Mouse (Mus musculus) spleen, adult 18-20 months (tissue): Measurements from ENCODE around the gene Slc27a5.
A peak's percentile ranks its signal among the peaks of the same experiment; 100 is the strongest.

ENCODE experiments used
- DNase-seq, 2 experiments: peaks; one replicate each; pipeline ENCODE4 v3.0.0; 2022; ENCODE audit warnings: mixed read lengths in 2 of 2

Slc27a5 gene

DNA sequence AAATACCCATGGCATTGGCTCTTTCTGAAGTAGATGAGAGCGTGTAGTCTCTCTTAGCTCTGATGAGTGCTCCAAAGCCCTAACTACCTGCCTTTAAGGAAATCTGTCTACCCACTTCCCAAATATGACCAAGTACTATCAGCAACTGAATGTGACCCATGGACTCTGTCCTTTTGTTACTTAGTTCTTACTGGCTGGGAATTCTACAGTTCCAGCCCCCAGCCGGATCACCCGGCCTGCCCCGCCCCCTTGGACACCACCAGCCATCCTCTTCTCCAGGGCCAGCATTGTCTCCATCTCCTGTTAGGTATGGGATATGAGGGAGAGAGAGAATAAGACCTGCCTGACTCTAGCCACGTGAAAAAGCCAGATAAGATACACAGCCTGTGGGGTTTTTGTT lies at the start of gene Slc27a5:
Gene Slc27a5, minus strand, starts transcription at position 140 of the 400 bp plus-strand sequence.
- DNase-seq, result no peak

DNA sequence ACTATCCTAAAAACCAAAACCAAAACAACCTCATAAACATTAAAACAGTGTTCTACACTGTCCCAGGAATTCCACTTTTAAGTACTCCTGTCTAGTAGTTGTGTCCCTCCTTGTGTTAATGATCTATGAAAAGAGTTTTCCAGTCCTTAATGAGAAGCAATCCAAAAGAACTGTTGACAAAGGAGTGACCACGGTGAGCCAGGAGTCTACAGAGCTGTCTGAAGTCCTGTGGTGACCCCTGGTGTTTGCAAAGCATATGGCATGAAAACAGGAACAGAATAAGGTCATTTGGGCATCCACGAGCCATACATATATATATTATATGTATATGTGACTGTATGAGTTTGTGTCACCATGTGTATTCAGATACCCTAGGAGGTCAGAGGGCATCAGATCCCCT lies 48.1 kb upstream of the Slc27a5 start:
- peak in 1 of 2 experiments; percentile 64 for DNase-seq

DNA sequence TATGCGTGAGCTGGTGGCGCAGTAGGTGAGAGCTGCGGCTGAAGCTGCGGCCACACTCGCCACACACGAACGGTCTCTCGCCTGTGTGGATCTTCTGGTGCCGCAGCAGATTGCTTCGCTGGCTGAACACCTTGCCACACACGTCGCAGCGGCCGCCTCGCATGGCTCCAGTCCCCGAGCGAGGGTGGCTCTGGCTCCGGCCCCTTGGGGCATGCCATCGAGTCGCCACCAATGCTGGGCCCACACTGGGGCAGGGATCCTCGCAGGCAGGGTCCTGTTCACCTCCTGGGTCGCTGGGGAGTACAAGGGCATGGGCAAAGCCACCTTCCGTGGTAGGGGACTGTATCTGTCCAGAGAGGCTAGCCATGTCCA lies 46.2 kb upstream of the Slc27a5 start:
- DNase-seq, result no peak

DNA sequence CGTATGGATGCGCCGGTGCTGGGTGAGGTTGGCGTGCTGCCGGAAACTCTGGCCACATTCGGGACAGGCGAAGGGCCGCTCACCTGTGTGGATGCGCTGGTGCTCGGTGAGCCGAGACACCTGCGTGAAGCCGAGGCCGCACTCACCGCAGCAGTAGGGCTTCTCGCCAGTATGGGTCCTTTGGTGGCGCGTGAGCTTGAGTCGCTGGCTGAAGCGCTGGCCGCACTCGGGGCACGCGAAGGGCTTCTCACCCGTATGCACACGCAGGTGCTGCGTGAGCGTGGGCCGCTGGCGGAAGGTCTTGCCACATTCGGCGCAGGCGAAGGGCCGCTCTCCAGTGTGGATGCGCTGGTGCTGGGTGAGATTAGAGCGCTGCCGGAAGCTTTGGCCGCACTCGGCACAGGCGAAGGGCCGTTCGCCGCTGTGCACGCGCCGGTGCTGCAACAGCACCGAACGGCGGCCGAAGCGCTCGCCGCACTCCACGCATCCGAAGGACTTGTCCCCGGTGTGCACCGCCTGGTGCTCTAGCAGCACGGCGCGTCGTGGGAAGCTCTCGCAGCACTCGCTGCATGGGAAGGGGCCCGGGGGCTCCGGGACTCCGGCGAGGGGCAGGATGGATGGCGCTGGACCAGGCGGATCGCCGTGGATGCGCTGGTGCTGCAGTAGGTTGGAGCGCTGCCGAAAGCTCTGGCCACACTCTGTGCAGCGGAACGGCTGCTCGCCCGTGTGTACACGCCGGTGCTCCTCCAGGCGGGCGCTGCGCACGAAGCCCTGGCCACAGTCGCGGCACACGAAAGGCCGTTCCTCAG lies 45.7 kb upstream of the Slc27a5 start:
- no peak for DNase-seq

DNA sequence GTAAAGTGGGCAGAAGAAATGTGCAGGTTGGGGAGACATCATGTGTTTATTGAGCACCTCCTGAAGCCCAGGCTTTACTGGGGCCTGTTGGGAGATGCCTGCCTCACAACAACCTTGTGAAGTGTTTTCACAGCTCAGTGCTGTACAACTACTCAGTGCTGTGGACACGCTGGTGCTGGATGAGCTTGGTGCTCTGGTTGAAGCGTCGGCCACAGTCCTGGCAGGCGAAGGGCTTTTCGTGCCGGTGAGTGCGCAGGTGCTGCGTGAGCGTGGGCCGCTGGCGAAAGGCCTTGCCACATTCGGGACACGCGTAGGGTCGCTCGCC lies 45.1 kb upstream of the Slc27a5 start:
- DNase-seq, result no peak

DNA sequence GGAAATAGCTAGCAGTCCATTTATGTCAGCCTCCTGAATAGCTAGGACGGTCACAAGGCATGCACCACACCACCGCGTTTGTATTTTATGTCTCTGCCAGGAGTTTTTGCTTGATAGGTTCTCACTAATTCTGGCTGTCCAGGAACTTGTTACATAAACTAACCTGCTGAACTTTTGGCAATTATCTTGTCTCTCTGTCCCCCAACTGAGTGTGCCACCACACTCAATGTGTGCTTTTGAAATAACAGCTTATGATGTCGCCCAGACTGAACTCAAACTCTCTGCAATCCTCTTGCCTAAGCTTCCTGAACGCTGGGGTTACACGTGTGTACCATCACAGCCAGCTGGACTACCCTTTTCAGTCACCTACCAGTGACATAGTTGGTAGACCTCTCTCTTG lies 44.5 kb upstream of the Slc27a5 start:
- no peak for DNase-seq

DNA sequence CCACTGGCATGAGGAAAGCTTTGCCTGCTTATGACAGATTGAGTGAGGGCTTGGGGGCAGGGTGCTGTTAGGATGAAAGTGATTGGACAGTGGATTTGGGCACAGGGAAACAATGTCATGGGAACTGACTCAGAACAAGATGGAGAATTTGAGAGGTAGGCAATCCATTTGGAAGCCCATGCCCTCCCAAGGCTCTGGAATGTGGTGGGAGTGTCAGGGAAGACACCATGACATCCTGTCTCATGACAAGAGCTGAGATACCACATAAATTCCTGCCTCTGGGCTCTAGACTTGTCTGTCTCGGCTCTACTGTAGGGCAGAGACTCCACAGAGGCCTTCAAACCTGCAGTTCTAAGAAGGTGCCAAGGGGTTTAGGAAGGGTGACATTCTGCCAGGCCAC lies 43.3 kb upstream of the Slc27a5 start:
- DNase-seq, result no peak

DNA sequence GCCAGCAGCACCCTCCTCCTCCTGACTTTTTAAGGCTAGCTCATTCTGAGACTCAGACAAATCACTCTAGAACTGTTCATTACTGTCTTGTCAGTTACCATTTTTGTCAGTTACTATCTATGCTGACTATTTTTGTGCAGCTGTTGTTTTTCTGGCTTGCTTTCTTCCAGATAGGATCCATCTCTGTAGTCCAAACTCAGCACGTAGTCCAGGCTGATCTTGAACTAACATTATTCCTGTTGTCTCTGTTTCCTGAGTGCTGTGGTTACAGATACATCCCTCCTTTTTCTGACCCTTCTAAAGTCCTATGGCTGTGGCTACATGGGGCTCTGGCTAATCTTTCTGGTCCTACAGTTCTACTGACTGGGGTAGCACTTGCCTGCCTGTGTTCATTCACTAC lies 41.2 kb upstream of the Slc27a5 start:
- DNase-seq, result no peak

DNA sequence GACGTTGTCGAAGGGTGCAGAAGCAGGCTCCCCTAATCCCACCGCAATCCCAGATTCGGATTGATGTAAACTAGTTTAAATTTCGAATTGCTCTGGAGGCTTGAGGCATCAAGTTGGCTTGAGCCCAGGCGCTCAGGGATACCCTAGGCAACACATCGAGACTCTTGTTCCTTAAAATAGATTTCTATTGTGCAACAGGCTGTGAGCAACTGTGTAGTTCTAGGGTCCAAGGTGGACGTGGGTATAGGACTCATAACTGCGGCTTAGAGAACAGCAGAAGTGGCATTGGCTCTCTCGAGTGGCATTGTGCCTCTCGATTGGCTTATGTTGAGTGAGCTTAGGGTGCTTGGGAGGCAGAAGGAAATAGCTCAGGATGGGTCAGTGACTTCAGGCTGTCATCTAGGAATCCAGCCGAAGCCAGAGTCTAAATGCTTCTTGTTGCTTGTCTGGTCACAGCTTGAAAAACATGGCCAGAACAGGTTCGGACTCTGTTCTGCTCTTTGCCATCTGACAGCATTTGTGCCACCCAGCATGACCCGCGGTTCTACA lies 40.7 kb upstream of the Slc27a5 start:
- no peak for DNase-seq

DNA sequence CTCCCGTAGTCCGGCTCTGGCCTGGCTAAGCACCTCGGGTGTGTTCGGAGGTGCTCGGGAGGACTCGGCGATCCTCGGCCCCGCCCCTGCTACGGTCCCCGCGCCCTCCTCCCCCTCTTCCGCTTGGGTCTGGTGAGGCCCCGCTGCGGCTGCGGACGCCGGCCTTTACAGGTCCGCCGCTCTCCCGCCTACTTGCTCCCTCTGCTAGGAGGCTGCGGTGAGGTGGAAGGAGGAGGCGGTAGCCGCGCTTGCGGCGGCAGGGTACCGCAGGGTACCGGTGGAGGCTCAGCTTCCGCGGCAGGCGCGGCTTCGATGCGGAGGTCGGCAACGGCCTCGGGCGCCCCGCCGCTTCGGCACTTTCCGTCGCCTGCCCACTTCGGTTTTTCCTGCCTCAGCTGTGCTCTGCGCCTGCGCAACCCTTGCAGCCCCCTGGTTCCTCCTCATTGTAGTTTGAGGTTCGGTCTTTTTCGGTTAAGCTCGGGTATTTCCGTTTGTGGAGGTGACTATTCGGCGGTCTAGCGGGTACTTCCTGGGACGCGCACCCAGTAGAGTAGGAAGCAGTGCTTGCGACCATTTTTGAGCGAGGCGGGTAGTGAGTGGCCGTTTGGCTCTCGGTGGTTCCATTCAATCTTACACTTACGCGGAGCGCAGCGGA lies 40.0 kb upstream of the Slc27a5 start, which contains the start of gene Ube2m:
Gene Ube2m, minus strand, starts transcription at position 375 of the 655 bp plus-strand sequence.
- DNase-seq, result peak; percentile 97 to 99

DNA sequence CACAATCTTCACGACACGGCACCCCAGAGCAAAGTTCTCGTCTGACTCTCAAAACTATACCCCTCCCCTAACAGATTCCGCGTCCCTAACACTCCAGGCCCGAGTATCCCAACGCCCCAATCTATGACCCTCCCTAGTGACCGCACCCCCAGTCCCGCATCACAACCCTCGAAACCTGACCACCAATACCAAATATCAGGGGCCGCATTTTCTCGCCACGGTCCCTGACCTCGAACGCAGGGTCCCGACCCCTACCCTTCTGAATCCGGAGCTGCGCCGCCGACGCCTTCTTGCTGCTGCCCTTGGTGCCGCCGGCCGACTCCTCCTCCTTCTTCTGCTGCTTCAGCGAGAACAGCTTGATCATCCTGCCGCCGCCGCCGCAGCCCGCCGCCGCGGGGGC lies 39.4 kb upstream of the Slc27a5 start:
- DNase-seq, result no peak

DNA sequence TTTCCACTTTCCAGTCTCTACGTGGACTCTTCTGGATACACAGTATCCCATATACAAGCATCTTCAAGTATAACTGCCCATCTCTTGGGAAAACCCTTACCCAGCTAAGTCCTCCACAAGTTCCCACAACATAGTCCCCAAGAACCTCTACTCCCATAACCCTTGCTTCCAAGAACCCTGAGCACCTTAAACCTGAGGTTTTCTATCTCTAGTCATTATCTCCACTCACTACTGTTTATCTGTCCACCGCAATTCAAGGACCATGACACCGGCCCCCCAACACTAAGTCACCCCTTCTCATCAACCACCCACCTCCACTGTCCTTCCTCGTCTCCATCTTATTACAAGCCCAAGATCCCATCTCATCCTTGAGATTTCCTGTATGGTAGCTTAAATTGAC lies 38.8 kb upstream of the Slc27a5 start:
- DNase-seq, result no peak

DNA sequence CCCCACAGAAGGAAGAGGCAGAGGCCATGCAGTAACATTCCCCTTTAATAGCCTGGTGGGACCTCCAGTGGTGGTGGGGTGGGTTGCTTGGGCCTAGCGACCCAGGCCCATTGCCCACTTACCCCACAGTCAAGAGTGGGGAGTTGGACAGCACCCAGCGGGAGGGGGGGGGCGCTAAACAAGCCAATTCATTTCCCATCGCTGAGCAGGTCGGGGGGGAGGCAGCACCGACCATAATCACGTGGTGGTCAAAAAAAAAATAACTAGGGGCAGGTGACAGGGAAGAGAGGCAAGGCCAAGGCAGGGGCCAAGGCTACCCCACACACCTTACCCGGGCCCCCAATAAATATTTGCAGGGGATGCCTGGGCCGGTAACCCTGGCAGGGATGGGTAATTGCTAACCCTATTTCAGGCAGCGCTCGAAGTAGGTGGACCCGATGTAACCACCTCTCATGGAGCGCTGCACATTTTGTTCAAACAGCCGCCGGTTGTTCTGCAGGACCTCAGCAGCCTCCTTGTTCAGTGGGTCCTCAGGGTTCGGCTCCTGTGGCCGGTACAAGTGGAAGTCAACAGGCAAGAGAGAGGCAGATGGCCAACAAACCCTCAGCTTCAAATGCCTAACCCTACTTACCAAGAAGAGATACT lies 37.3 kb upstream of the Slc27a5 start:
- peak in 1 of 2 experiments; percentile 33 for DNase-seq

DNA sequence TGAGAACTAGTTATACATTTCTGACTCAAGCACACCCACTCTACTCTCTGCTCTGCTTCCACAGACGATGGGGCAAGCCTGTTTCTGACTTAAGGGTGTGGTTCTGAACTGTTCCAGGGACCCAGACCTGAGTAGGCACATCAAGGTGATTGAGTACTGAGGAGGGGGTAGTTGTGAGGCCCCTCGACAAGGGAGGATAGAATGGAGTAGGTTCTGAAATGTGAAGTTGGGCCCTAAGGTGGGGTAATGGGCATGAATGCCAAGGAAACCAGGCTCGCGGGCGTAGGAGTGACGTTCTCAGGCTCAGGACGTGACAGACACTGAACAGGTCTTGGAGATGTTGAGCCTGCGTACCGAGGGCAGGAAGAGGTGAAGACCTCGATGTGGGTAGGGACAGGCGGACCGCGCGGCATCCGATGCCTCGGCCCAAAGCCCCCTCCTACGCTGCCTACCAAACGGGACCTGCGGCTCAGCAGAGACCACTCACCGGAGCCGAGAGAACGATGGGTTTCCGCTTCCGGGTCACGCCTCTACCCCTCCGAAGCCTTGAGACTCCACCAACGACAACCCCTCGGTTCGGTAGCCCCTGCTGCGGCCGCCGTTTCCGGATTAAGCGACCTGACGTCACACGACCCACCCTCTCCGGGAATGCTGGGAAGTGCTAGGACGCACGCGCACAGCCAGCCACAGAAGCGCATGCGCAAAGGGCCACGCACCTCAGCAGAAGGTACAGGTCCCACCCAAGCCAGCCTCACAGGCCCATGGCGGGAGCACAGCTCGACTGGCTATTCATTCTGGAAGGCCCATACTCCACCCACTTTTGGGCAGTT lies 36.4 kb upstream of the Slc27a5 start, which contains the start of gene Chmp2a:
Gene Chmp2a, minus strand, starts transcription at position 660 of the 830 bp plus-strand sequence.
- DNase-seq, result peak; percentile 96 to 97

DNA sequence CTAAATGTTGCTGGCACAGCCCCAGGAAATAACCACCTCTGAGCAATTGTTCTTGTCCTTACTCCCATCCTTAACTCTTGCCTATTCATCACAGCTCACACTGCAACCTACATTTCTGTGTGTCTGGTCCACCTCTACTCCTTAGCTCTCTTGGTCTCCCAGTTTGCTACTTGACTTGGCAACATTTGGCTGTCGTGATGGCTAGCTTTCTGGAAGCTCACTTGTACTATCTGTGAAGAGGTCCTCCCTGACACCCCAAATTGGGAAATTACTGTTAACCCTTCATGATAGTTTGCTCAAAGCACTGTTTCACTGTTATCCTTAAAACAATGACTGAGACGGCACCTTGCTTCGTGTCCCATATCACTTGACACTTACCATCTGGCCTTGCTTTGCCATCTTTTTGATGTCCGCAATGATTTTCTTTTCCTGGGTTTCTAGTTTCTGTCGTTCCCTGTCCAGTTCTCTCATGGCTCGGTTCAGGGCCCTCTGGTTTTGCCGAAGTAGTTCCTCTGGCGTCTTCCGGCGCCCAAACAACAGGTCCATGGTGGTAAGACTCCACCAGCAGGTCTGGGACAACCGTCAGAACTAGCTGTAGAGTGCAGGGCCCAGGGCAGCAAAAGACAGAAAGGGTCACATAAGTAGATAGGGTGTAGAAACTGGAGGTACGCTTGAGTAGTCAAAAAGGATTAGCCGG lies 35.6 kb upstream of the Slc27a5 start:
- no peak for DNase-seq

DNA sequence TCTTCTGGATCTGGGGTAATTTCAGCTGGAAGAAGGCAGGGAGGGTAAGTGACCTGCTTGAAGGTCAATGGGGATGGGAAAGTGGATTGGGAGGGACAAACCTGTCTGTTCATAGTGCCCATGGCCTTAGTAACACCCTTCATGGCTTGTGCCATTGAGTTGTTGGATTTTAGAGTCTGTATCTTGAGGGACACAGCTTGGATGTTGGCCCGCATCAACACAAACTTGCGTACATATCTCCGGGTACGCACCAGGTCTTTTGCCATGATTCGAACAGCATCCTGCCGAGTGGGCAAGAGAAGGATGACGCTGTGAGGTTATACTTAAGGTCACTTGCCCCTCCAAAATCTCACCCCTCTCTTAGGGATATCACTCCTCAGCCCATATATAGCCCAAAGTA lies 34.5 kb upstream of the Slc27a5 start:
- no peak for DNase-seq

DNA sequence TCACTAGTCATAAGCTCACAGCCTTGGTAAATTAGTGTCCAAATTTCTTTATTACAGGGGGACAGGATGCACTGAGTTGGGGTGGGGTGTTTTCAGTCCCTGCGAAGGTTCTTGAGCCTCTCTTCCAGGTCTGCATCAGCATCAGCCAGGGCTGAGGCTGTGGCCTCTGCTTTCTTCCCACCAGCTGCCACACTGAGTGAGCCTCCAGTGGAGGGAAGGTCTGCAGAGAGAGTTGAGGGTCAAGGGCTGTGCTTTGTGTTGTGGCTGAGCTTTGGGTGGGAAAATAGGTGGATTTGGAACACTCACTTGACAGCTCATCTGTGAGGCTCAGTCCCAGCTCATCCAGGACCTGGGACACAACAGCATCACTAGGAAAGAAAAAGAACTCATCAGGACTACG lies 34.0 kb upstream of the Slc27a5 start:
- no peak for DNase-seq

DNA sequence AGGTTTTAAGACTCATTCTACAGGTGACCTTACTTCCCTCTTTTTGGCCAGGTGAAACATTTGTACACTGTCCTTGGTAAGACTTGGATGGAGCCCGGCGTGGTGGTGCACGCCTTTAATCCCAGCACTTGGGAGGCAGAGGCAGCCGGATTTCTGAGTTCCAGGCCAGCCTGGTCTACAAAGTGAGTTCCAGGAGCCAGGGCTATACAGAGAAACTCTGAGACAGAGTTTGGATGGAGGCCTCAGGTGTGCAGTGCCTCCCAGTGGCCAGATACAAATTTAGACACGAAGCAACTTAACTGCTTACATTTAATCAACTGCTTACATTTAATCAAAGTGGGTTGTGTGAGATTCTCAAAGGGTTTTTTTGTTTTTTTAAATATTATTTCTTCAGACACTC lies 33.1 kb upstream of the Slc27a5 start:
- DNase-seq, result no peak

DNA sequence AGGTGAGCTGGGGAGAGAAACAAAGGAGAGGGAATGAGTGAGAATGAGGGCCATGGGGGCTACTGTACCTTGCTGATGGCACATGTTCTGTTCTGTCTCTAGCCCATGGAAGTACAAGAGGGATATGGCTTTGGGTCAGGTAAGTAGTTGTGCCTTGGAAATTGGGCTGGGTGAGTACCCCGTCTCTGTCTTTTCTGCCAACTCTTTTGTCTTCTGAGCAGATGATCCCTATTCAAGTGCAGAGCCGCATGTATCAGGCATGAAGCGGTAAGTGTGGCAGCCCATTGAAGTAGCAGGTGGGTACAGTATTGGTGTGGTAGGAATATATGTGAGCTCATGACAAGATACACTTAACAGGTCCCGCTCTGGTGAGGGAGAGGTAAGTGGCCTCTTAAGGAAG lies 31.0 kb upstream of the Slc27a5 start:
- DNase-seq, result no peak

DNA sequence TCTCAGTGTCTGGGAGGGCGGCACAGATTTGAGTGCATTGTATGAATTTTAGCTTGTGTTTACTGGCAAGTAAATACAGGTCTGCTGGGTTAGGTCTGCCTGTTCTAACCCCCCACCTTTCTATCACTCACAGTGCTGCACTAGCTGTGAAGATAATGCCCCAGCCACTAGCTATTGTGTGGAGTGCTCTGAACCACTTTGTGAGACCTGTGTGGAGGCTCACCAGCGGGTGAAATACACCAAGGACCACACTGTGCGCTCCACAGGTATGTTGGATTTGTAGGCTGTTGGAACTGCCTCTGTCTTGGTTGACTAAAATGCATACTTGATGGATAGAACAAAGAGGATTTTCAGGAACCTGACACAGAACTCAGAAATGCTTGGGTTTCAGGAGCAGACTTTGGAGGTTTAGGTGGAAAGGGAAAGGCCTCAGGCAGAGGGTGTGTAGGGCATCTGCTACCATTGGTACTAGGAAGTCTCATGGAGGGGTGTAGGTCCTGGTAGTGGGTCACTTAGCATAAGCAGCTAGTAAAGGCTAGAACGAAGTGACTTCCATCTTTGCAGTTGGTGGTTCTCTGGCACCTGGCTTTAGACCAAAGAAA lies 27.6 kb upstream of the Slc27a5 start:
- DNase-seq, result no peak

DNA sequence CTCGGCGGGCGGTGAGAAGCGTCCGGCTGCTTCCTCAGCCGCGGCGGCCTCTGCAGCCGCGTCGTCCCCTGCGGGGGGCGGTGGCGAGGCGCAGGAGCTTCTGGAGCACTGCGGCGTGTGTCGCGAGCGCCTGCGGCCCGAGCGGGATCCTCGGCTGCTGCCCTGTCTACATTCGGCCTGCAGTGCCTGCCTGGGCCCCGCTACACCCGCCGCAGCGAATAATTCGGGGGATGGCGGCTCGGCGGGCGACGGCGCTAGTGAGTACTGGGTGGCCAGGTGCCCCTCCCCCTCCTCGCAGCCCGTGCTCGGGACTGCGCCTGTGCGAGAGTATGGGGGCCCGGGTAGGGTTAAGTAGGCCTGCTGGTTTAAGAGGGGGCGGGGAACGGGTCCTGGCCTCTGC lies 26.8 kb upstream of the Slc27a5 start:
- DNase-seq, result peak; percentile 58 to 66
